Mouse (Mus musculus) erythroblast, embryonic 14.5 days (primary cell): ENCODE data around the gene Rbfox3.

Experiments used
- GATA1 ChIP-seq: IDR thresholded peaks from 2 replicates; pipeline ENCODE4 v1.6.1; 2012; ENCODE audit warnings: low read length, inconsistent platforms, mixed read lengths
- TAL1 ChIP-seq: IDR thresholded peaks from 3 replicates; pipeline ENCODE4 v1.6.1; 2012; ENCODE audit warnings: low read length, inconsistent platforms, mixed read lengths

DNA sequence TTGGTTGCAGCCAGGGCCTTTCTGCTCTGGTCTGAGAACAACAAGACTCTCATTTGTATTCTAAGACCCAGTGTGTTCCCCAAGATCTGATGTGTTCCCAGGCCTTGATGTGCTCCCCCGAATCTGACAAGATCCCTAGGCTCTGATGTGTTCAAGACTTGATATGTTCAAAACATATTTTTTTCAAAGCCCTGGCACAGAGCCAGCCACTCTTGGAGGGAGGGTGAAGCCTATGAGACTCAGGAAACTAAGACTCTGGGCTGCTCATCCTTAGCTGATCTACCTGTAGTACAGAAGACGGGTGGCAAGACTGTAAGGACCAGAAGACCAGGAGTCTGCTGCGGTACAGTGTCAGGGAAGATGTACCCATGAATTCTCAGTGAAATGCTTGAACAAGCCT, 264.5 kb downstream of the Rbfox3 start:
- TF ChIP-seq GATA1 (no peak), TAL1 (no peak)
